8 mouse cellular contexts compared by ENCODE assay signal in the genomic region with DNA sequence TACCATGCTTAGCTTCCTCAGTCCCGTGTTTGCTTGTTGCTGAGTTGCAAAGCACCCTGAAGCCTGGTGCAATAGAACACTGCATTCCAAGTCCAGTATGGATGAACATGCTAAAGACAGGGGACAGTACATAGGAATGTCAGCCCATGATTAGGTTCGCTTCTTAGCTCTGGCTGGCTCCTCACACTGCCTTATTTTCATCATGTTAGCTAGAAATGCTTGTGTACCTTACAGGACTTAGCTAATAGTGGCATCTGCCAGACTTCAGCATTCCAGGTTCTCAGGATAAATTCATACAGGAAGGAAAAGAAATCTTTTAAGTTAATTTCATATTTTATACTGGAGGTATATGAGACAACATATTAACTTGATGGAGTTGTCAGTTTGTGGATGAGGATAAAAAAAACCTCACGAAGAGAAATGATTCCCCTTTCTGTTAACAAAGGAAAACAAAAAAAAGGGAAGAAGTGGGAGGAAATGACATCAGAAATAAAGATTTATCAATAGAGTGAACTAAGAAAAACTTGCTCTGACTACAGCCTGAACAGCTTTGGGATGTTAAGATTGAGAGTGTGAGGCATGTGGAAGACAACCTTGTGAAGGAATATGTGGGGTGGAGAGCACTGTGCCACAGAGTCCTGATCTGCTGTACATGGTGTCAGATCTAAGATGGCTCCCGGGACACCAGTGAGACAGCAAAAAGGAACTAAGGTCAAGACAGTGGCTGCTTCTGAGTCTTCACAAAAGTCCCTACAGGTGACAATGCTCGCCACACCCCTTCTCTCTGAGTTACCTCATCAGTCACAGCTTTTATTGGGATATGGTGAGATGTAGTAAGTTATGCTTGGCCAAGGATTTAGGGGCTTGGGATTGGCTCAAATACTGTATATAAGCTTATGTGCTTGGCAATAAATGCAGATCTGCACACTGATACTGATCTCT. TPM values are rescaled to one million over a fixed set of nuclear protein-coding genes. Genes with fewer than 3 reads are reported as not detected.
DNase-seq lines count a peak whose midpoint lies in the region; ATAC-seq and TF ChIP-seq lines count a peak whose summit lies in the region.

No protein-coding gene starts in this region.

- H3K9me3 ChIP-seq in lung, embryonic 14.5 days (ENCODE audit: low read depth, low read length) = no peaks in the 10 kb centered on the region
- H3K9me3 ChIP-seq in embryonic facial prominence, embryonic 11.5 days (replicated peaks; ENCODE audit: control insufficient read depth, low read length) = no peaks in the 10 kb centered on the region
- no peaks in the 10 kb centered on the region for H3K9me3 ChIP-seq in intestine, embryonic 16.5 days (ENCODE audit: control insufficient read depth, low read length)

- no peaks in the 10 kb centered on the region for H3K36me3 ChIP-seq in lung, embryonic 14.5 days (ENCODE audit: insufficient read depth)
- H3K36me3 ChIP-seq in embryonic facial prominence, embryonic 11.5 days (replicated peaks; ENCODE audit: control insufficient read depth, insufficient read depth, low read depth, low read length) = no peaks in the 10 kb centered on the region
- H3K36me3 ChIP-seq in intestine, embryonic 16.5 days (ENCODE audit: control insufficient read depth, insufficient read depth, low read length) = no peaks in the 10 kb centered on the region

- peak overlapping the region; percentile 34; the same call in 1 of the 2 replicates for H3K9ac ChIP-seq in lung, embryonic 14.5 days
- H3K9ac ChIP-seq in embryonic facial prominence, embryonic 11.5 days (replicated peaks; ENCODE audit: low read length) = peak overlapping the region; percentile 23; the same call in 1 of the 2 replicates
- H3K9ac ChIP-seq in intestine, embryonic 16.5 days (ENCODE audit: low read depth, low read length) = peak overlapping the region; percentile 62

- DNase-seq in lung, embryonic 14.5 days = peak; percentile 11
- DNase-seq in lung, postnatal 4 days = no peak
- peak; percentile 3 for DNase-seq in embryonic facial prominence, embryonic 11.5 days (ENCODE audit: low spot score)
- peak; percentile 30 for DNase-seq in naive thymus-derived CD4-positive, alpha-beta T cell, adult 2 months (ENCODE audit: low read depth)
- DNase-seq in frontal cortex, postnatal 36 days (ENCODE audit: low spot score in 2 of 2) = no peak
- DNase-seq in embryo, embryonic 11 days = no peak

- no peak overlapping the region for H3K27ac ChIP-seq in lung, embryonic 14.5 days (ENCODE audit: low read depth)
- no peak overlapping the region for H3K27ac ChIP-seq in embryonic facial prominence, embryonic 11.5 days (replicated peaks; ENCODE audit: low read depth, low read length)
- H3K27ac ChIP-seq in intestine, embryonic 16.5 days (ENCODE audit: low read length) = peak overlapping the region; percentile 45; the same call in 1 of the 2 replicates

- peak overlapping the region; percentile 33 for H3K4me3 ChIP-seq in lung, embryonic 14.5 days (ENCODE audit: low read depth, low read length)
- H3K4me3 ChIP-seq in embryonic facial prominence, embryonic 11.5 days (ENCODE audit: low read depth, low read length) = peak overlapping the region; percentile 18
- H3K4me3 ChIP-seq in intestine, embryonic 16.5 days (ENCODE audit: low read length) = peak overlapping the region; percentile 36

- peak; percentile 9; the same call in 1 of the 2 replicates for ATAC-seq in lung, embryonic 14.5 days (ENCODE audit: insufficient read depth)
- ATAC-seq in embryonic facial prominence, embryonic 11.5 days (replicated peaks; ENCODE audit: insufficient number of reproducible peaks, low FRiP score, low TSS enrichment, low read depth) = no peak
- peak; percentile 26 for ATAC-seq in intestine, embryonic 16.5 days
- no peak for ATAC-seq in inflammation-experienced regulatory T-cells, adult 6 months

- H3K4me1 ChIP-seq in lung, embryonic 14.5 days (ENCODE audit: insufficient read depth) = 0 out of 2 replicates have a peak, but pooled peaks cover 7% of the 10 kb centered on the region
- H3K4me1 ChIP-seq in embryonic facial prominence, embryonic 11.5 days (ENCODE audit: control insufficient read depth, insufficient read depth, low read length) = no peaks in the 10 kb centered on the region
- peaks cover 10% of the 10 kb centered on the region for H3K4me1 ChIP-seq in intestine, embryonic 16.5 days (ENCODE audit: control insufficient read depth, insufficient read depth, low read length)

- TF ChIP-seq CTCF in lung, embryonic 14.5 days (IDR thresholded peaks at IDR 0.05; ENCODE audit: low read depth) = no peak

- H3K4me2 ChIP-seq in lung, embryonic 14.5 days = peak overlapping the region; percentile 61
- peak overlapping the region; percentile 21; the same call in 1 of the 2 replicates for H3K4me2 ChIP-seq in embryonic facial prominence, embryonic 11.5 days (ENCODE audit: low read depth, low read length)
- peak overlapping the region; percentile 60 for H3K4me2 ChIP-seq in intestine, embryonic 16.5 days (ENCODE audit: low read depth, low read length)

- WGBS in lung, embryonic 14.5 days = 62% methylated on average over 5 of the region's 5 CpGs
- WGBS in embryonic facial prominence, embryonic 11.5 days = 64% methylated on average over 5 of the region's 5 CpGs
- WGBS in intestine, embryonic 16.5 days = 63% methylated on average over 5 of the region's 5 CpGs

- H3K27me3 ChIP-seq in lung, embryonic 14.5 days (ENCODE audit: insufficient read depth, low read length) = no peaks in the 10 kb centered on the region
- no peaks in the 10 kb centered on the region for H3K27me3 ChIP-seq in embryonic facial prominence, embryonic 11.5 days (ENCODE audit: control insufficient read depth, insufficient read depth, low read length)
- H3K27me3 ChIP-seq in intestine, embryonic 16.5 days (replicated peaks; ENCODE audit: control insufficient read depth, insufficient read depth, low read length) = no peaks in the 10 kb centered on the region

RNA-seq across cellular contexts. Expression of a gene that starts 1.0 kb away (rescaled TPM):
- polyA plus RNA-seq in lung, embryonic 14.5 days (2014; fragmentation: Nextera tagmentation; extraction: Ambion mirVana) = 12.6 and 12.9 TPM in 2 replicates
- 5.1 and 5.8 TPM in 2 replicates for polyA plus RNA-seq in embryonic facial prominence, embryonic 11.5 days (2014; fragmentation: Nextera tagmentation; extraction: Ambion mirVana)
- polyA plus RNA-seq in intestine, embryonic 16.5 days (2015; fragmentation: Nextera tagmentation; extraction: Ambion mirVana) = 8.5 and 11.4 TPM in 2 replicates
- 10 to 100 TPM; 24.2 to 49.9 (median 41.1) TPM for polyA plus RNA-seq in inflammation-experienced regulatory T-cells, adult 6 months (2017; shearing (Covaris generic))

RNA-seq across cellular contexts. Expression of a gene that starts 9.1 kb away (rescaled TPM):
- not detected in 2 replicates for polyA plus RNA-seq in lung, embryonic 14.5 days (2014; fragmentation: Nextera tagmentation; extraction: Ambion mirVana)
- polyA plus RNA-seq in embryonic facial prominence, embryonic 11.5 days (2014; fragmentation: Nextera tagmentation; extraction: Ambion mirVana) = not detected in 2 replicates
- 0.02 TPM in 1 of 2 replicates, not detected in the other for polyA plus RNA-seq in intestine, embryonic 16.5 days (2015; fragmentation: Nextera tagmentation; extraction: Ambion mirVana)
- 1 to 10 TPM in 1 of 3 experiments, under 1 TPM in 2; 0.66 to 2.9 (median 0.69) TPM for polyA plus RNA-seq in inflammation-experienced regulatory T-cells, adult 6 months (2017; shearing (Covaris generic))

RNA-seq across cellular contexts. Expression of a gene that starts 46.4 kb away (rescaled TPM):
- 0.25 and 0.28 TPM in 2 replicates for polyA plus RNA-seq in lung, embryonic 14.5 days (2014; fragmentation: Nextera tagmentation; extraction: Ambion mirVana)
- polyA plus RNA-seq in embryonic facial prominence, embryonic 11.5 days (2014; fragmentation: Nextera tagmentation; extraction: Ambion mirVana) = 0.18 TPM in 1 of 2 replicates, not detected in the other
- 1.8 and 2.0 TPM in 2 replicates for polyA plus RNA-seq in intestine, embryonic 16.5 days (2015; fragmentation: Nextera tagmentation; extraction: Ambion mirVana)
- 100 to 1,000 TPM; 136 to 568 (median 166) TPM for polyA plus RNA-seq in inflammation-experienced regulatory T-cells, adult 6 months (2017; shearing (Covaris generic))

Comparison
In these comparisons a context has a peak if more than half of its experiments do, and no peak if none do; other contexts are left out.
1. DNase-seq: peak in lung, embryonic 14.5 days (single experiment), embryonic facial prominence, embryonic 11.5 days (single experiment) and naive thymus-derived CD4-positive, alpha-beta T cell, adult 2 months (single experiment); none in lung, postnatal 4 days (0 of 2), frontal cortex, postnatal 36 days (0 of 2) and embryo, embryonic 11 days (single experiment).
2. ATAC-seq: peak in lung, embryonic 14.5 days (single experiment) and intestine, embryonic 16.5 days (single experiment); none in embryonic facial prominence, embryonic 11.5 days (single experiment) and inflammation-experienced regulatory T-cells, adult 6 months (single experiment).
3. RNA of a gene that starts 46.4 kb away (polyA plus RNA-seq): 136 to 568 TPM in inflammation-experienced regulatory T-cells, adult 6 months; 1.8 to 2.0 TPM in intestine, embryonic 16.5 days, 0.25 to 0.28 TPM in lung, embryonic 14.5 days and 0.18 TPM in embryonic facial prominence, embryonic 11.5 days; every median in the first group is over 10 times any median in the second.
4. Peak in every context shown above with its lines, with median percentiles within 50 percentile points of each other: H3K4me2 ChIP-seq, H3K4me3 ChIP-seq and H3K9ac ChIP-seq.